ENCODE assay signal across 19 mouse cellular contexts in genomic region chr7:40577365-40577764, GRCm38 (mm10).
DNase-seq lines count a peak whose midpoint lies in the region; ATAC-seq and TF ChIP-seq lines count a peak whose summit lies in the region.
"Had no signal": no experiment of that assay in that cellular context is flagged by ENCODE, and none has a peak within 500 bp of the region (broad histone marks: within the 10 kb centered on the region; RNA-seq: fewer than 3 reads in every experiment).

No protein-coding gene starts in this region.

- no peaks in the 10 kb centered on the region for H3K36me3 ChIP-seq in midbrain, embryonic 16.5 days (ENCODE audit: control insufficient read depth, insufficient read depth, low read length)
- H3K36me3 ChIP-seq: embryonic facial prominence, embryonic 10.5 days; embryonic facial prominence, embryonic 12.5 days; forebrain, embryonic 15.5 days had no signal

- H3K9me3 ChIP-seq in midbrain, embryonic 16.5 days (replicated peaks; ENCODE audit: control insufficient read depth, low read length, poor library complexity, severe bottlenecking), result no peaks in the 10 kb centered on the region
- H3K9me3 ChIP-seq: embryonic facial prominence, embryonic 10.5 days; embryonic facial prominence, embryonic 12.5 days; forebrain, embryonic 13.5 days; forebrain, embryonic 15.5 days had no signal

- no peaks in the 10 kb centered on the region for H3K27me3 ChIP-seq in midbrain, embryonic 16.5 days (ENCODE audit: control insufficient read depth, insufficient read depth, low read depth, low read length)
- H3K27me3 ChIP-seq: embryonic facial prominence, embryonic 12.5 days; forebrain, embryonic 13.5 days; forebrain, embryonic 15.5 days had no signal

- no peak overlapping the region for H3K4me2 ChIP-seq in midbrain, embryonic 16.5 days (ENCODE audit: low read length)
- H3K4me2 ChIP-seq: embryonic facial prominence, embryonic 12.5 days; forebrain, embryonic 13.5 days; forebrain, embryonic 15.5 days had no signal

- H3K27ac ChIP-seq in left cerebral cortex, adult 2 months, result no peak overlapping the region
- no peak overlapping the region for H3K27ac ChIP-seq in midbrain, embryonic 16.5 days (ENCODE audit: low read length)
- H3K27ac ChIP-seq: embryonic facial prominence, embryonic 10.5 days; embryonic facial prominence, embryonic 12.5 days; forebrain, embryonic 13.5 days; forebrain, embryonic 15.5 days had no signal

- no peak for ATAC-seq in midbrain, embryonic 16.5 days
- ATAC-seq: forebrain, embryonic 13.5 days; forebrain, embryonic 15.5 days had no signal

- intact Hi-C loops in left cerebral cortex, adult 2 months (cut with DNase I), result no loop called here

- no peak overlapping the region for H3K4me3 ChIP-seq in left cerebral cortex, adult 2 months
- H3K4me3 ChIP-seq in midbrain, embryonic 16.5 days (ENCODE audit: low read depth, low read length), result no peak overlapping the region
- H3K4me3 ChIP-seq: embryonic facial prominence, embryonic 10.5 days; embryonic facial prominence, embryonic 12.5 days; forebrain, embryonic 13.5 days; forebrain, embryonic 15.5 days had no signal

- H3K4me1 ChIP-seq in midbrain, embryonic 16.5 days (ENCODE audit: control insufficient read depth, insufficient read depth, low read length), result no peaks in the 10 kb centered on the region
- H3K4me1 ChIP-seq: embryonic facial prominence, embryonic 10.5 days; embryonic facial prominence, embryonic 12.5 days; forebrain, embryonic 13.5 days; forebrain, embryonic 15.5 days had no signal

- no peak overlapping the region for H3K9ac ChIP-seq in midbrain, embryonic 16.5 days (ENCODE audit: low read depth, low read length)
- H3K9ac ChIP-seq: embryonic facial prominence, embryonic 12.5 days; forebrain, embryonic 13.5 days; forebrain, embryonic 15.5 days had no signal

- no peak for TF ChIP-seq CTCF in left cerebral cortex, adult 2 months (IDR thresholded peaks at IDR 0.05)

- 81% methylated on average over 4 of the region's 4 CpGs for WGBS in midbrain, embryonic 16.5 days

- peak; percentile 7 to 37 for DNase-seq in frontal cortex, adult 2 months (ENCODE audit: extremely low spot score in 1 of 2, low spot score in 1 of 2)
- DNase-seq in frontal cortex, postnatal 14 days (ENCODE audit: low spot score in 2 of 2), result no peak
- peak; percentile 5 for DNase-seq in left cerebral cortex, adult 11 months (ENCODE audit: low spot score)
- no peak for DNase-seq in left cerebral cortex, adult 2 months (ENCODE audit: extremely low spot score in 1 of 2, low spot score in 2 of 2)
- DNase-seq in right cerebral cortex, adult 2 months (ENCODE audit: low spot score in 2 of 2), result peak; percentile 4 to 23
- DNase-seq in right cerebral cortex, postnatal 14 days, result no peak
- peak; percentile 52 for DNase-seq in telencephalon, adult 2 months (ENCODE audit: low read depth, low spot score)
- DNase-seq: adrenal gland, adult 2 months; adrenal gland, postnatal 10 days; adrenal gland, postnatal 25 days; cerebellum, adult 11-12 months; cerebellum, adult 2 months; cerebellum, adult 9-10 months; cerebellum, postnatal 25 days had no signal

Comparison
In these comparisons a context has a peak if more than half of its experiments do, and no peak if none do; other contexts are left out.
1. DNase-seq: peak in frontal cortex, adult 2 months (2 of 2), left cerebral cortex, adult 11 months (single experiment), right cerebral cortex, adult 2 months (2 of 2) and telencephalon, adult 2 months (single experiment); none in frontal cortex, postnatal 14 days (0 of 2), left cerebral cortex, adult 2 months (0 of 2) and right cerebral cortex, postnatal 14 days (single experiment).